Mouse (Mus musculus) adipose tissue, adult 10 weeks (tissue): ENCODE results near the gene Esx1. TPM values are rescaled to one million over a fixed set of nuclear protein-coding genes. Genes with fewer than 3 reads are reported as not detected.

Source experiments
- polyA plus RNA-seq: library from polyadenylated mRNA; stranded (reverse); fragments of 350-450 nt; fragmentation: Illumina TruSeq; extraction: RNeasy Lipid Tissue Mini Kit (QIAGEN cat#74804); gene quantifications from one replicate; pipeline ENCODE4 v1.2.3, GENCODE M21; 2014; ENCODE audit warnings: low read depth, low replicate concordance

Gene Esx1
- 0.25 TPM for polyA plus RNA-seq

GRCm38 (mm10) chrX:137121718-137122117 is at the start of gene Esx1:
Gene Esx1, minus strand, starts transcription at chrX:137122083.

Other genes starting within 250 kb of the Esx1 start
- not detected for gene H2bfm, start 194.8 kb downstream of the Esx1 start, polyA plus RNA-seq
- 16.2 TPM for gene Tmsb15b2, start 146.6 kb downstream of the Esx1 start, polyA plus RNA-seq
- gene Tmsb15l, start 145.2 kb downstream of the Esx1 start, polyA plus RNA-seq = 3.9 TPM
- gene Tmsb15b1, start 145.2 kb downstream of the Esx1 start, polyA plus RNA-seq = 18.0 TPM
- 4.3 TPM for gene Zcchc18, start 128.9 kb downstream of the Esx1 start, polyA plus RNA-seq
- 7.4 TPM for gene Slc25a53, start 83.8 kb downstream of the Esx1 start, polyA plus RNA-seq
- 3.5 TPM for gene Fam199x, start 72.5 kb downstream of the Esx1 start, polyA plus RNA-seq